Mouse (Mus musculus) heart, adult 11 months (tissue): ENCODE results near the gene Gpr132.
A peak's percentile ranks its signal among the peaks of the same experiment; 100 is the strongest.

Source experiments
- DNase-seq: peaks from one replicate; pipeline ENCODE4 v3.0.0; 2022

The Gpr132 gene

DNA sequence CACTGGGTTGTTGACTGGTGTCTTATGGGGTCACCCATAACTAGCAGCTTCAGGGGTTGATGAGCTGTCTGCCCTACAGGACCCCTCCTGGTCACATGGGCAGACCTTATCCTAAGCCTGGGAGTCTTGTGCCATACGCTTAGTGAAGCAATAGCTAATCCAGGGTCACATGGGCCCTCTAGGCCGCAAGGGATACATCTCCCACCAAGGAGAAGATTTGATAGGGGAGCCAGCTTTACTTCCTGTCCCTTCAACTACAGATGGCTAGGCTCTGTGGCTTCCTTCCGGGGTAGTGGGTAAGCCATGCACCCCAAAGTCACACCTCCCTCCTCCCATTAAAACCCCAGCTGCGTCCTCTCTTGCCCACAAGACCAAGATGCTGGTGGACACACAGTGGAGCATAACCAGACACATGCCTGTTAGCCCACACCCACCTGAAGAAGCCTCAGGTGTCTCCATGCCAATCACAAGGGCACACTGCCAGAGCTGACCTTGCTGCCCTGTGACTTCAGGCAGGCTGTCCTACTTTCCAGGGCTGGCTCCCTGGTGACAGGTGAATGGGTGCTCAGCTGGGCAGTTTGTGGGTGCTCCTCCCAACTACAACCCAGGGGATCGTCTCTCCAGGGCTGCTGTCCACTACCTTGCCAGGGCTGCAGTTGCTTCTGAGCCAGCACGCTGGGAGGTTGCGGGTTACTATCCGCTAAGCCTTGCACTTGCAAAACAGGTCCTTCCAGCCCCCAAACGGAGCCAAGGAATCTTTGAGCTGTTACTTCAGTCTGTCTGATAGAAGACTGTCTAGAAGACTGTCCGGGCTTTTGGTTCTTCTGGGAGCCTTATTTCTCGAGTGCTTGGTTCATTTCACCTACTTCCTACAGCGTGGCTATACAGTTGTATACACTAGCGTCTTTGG lies at the start of gene Gpr132:
Gene Gpr132 (minus strand): TSS at position 51 of the 910 bp plus-strand sequence.
- peak; percentile 90 for DNase-seq

DNA sequence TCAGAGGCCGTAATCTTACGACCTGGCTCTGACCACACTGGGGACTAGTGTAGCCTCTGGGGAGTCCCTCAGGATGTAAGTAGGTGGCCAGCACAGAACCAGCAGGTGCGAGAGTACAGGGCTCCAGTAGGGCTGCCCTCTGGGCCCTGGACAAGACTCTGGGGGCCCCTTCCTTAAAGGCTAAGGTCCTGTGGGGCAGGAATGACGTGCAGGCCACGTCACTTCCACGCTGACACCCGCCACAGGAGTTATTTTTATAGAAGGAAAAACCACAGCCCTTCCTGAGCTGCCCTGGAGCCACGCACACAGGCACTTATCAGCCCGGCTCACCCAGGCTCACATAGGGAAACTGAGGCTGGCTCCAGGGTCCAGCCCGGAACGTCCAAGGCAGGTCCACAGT lies 49.5 kb upstream of the Gpr132 start:
- DNase-seq: peak; percentile 98

DNA sequence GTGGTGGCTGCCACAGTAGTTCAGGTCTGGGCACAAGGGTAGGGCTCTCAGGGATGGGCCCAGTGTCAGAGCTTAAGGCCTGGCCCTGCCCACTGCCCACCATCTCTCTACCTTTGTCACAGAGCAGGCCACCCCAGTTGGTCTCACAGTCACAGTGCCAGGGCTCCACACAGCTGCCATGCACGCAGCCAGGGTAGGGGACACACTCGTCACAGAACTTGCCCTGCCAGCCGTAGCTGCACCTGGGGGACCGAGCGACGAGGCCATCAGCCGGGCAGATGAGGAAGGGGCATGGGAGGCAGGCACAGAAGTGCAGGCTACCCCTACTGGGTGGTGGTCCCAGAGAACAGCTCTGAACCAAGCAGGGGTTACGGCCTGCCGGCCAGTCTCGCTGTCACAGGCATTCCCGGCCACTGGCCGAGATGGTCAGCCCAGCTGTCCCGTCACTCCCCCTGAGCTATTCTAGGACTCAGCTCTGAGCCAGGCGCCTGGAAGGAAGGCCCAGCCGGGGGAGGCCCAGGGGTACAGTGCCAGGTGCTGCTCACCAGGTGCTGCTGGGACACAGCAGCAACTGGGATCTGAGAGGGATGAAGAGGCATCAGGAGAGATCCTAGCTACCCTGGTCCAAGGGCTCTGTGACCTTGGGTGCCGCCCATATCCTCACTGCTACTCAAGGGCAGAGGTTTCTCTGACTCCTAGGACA lies 48.8 kb upstream of the Gpr132 start:
- DNase-seq: peak; percentile 98

DNA sequence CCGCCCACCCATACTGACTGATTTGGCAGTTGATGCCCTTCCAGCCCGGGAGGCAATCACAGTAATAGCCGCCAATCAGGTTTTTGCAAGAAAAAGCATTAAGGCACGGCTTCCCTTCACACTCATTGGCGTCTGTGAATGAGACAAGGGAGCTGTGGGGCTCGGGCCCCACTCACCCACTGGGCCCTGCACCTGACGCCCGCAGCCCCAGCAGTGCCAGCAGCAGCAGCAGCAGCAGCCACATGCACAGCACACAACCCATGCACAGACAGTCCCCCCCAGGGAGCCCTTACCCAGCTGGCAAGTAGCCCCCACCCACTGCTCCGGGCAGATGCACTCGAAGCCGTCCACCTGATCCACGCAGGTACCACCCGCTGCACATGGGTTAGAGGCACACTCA lies 47.6 kb upstream of the Gpr132 start:
- no peak for DNase-seq

DNA sequence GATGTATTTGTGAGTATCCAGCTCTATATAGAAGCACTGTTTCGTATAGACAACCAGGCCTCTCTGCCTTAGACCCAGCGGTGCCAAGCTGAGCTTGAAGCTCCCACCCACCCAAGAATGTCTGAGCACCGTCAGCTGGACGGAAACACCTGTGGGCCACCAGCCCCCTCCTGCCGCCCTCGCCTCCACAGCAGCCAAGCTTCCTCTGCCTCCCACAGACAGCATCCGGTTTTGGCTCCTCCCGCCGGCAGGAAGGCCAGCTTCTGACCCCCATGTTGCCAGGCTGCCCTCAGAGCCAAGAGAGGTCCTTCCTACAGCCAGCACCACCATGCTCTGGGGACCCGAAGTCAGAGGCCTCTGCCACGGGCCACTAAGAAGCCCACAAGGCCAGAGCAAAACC lies 46.5 kb upstream of the Gpr132 start:
- DNase-seq: peak; percentile 98

DNA sequence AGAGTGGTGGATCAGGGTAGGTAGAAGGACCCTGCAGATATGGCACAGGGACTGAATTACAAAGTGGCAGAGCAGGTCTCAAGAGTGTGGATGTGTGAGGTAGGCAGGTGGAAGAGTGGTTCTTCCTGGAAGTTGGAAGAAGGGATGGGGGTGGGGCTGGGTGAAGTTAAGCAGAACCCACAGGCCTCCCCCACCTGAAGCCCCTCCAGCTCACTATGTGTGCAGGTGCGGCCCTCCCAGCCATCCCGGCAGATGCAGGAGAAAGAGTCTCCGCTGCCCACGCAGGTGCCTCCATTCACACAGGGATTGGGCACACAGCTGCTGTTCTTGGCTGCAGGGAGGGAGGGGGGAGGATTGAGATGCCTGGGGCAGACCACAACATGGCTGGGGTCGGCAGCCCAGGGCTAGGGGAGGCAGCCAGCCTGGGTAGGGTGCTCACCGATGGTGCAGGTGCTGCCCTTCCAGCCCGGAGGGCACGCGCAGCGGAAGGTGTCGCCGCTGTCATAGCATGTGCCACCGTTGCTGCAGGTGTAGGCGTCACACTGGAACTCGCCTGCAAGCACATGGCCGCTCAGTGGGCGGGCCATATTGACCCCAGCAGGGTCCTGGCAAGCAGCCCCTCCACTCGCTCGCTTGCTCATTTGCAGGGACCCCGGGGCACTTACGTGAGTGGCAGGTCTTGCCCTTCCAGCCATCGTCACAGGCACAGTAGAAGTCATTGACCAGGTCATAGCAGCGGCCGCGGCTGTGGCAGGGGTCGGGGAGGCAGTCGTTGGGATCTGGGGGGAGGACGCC lies 45.1 kb upstream of the Gpr132 start:
- DNase-seq: peak; percentile 91

DNA sequence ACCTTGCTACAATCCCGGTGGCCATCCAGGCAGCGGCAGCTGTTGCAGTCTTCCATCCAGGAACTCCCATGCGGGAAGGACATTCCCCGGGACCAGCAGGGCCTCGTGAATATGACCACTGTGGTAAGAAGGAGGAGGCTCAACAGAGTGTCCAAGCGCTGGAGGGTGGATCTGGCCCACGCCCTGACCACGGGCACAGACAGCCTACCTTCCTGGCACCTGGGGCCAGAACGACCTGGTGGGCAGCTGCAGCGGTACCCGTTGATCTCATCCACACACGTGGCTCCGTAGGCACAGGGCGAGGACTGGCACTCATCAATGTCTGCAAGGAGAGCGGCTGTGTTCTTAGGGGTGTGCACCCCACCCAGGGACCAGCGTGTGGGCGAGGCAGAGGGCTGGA lies 43.7 kb upstream of the Gpr132 start:
- peak; percentile 91 for DNase-seq

DNA sequence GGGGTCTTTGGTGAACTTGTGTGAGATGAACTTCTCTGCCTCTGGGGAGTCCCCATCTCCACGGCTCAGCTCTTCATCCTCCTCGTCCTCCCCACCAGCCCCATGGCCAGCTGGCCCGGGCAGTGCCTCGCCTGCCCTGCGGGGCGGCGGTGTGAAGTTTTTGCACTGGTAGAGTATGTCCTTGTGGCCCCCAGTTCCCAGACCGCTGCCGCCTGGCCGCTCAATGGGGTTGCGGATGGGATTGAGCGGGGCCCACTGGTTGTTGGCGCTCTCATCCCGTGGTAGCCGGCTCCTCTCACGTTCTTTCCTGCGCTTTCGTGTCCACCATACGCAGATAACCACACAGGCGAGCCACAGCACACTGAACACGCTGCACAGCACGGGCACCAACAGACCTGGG lies 41.0 kb upstream of the Gpr132 start:
- DNase-seq: peak; percentile 90

DNA sequence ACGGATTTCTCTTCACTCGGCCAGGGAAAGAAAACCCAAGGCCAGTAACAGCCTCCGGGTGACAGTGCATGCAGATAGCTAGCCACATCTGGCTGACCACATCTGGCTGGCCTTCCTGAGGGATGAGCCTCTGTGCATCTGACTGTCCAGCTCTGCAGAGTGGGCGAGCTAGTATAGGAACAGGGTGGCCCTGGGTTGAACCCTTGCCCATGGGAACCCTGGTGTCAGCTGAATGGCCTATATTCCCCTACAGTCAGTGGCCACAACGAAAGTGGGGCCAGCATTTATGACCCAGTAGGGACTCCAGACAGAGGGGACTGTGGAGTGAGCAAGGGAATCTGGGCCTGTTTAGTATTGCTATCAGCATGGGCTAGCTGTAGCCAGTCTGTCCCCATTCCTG lies 37.0 kb upstream of the Gpr132 start:
- DNase-seq: peak; percentile 90

DNA sequence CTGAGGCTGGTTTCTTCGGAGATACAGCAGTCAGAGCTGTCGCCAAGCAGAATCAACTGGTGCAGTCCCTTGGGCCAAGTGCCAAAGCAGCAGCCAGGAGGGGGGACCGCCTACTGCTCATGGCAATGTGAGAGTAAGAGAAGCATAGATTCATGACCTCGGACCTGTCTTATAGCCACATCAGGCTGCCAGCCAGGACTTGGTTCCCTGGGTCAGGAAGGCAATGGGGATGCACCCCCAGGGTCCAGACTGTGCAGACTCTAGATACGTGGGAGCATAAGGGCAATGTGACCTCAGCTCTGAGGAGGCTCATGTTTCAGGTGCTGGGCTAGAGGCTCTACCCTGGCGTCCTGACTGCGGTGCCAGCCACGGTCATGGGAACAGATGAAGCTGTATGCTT lies 35.9 kb upstream of the Gpr132 start:
- DNase-seq: peak; percentile 91

DNA sequence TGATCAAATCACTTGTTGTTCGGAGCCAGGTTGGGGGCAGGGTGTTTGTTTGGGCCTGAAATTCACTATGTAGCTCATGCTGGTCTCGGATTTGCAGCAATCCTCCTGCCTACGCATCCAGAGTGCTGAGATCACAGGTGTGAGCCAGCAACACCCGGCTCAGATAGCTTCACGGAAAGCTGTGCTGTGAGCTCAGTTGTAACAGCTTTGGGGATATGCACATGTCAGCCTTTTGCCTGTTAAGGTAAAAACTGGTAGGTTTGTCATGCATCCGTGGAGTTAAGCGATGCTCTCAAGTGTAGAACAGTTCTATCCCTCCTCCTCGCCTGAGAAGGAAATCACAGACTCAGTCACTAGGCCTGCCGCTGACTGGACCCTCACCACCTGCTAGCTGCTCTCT lies 32.6 kb upstream of the Gpr132 start:
- peak; percentile 76 for DNase-seq

DNA sequence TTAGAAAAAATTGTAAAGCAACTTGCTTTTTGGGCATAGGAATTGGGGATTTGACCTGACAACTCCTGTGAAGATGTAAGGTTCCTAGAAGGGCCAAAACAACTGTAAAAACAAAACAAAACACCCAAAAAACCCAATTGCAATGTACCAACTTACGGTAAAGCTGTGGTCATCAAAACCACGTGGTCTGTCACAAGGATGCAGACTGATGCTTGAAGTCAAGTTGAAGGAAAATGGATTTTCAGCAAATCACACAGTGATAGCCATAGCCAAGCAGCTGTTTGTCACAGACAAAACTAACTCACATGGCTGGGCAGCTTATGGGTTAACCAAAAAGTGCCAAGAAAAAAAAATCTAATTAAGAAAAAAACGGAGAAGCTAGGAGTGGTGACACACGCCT lies 30.9 kb upstream of the Gpr132 start:
- DNase-seq: peak; percentile 28

DNA sequence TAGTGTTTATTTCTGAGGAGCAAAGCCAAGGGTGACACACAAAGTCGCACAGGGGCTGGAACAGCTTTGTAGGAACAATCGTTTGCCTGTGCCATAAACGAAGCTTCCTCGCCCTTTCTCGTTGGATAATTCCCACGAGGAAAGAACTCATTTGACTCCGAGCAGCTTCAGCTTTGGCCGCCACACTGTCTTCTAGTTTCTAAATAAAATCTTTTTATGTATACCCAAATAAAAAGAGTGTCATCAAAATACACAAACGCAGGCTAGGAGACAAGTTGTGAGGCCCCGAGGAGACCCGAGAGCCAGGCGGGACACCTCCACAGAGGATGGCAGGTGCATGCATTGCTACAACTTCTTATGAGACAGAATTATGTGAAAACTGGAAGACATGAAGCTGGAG lies 30.3 kb upstream of the Gpr132 start:
- peak; percentile 91 for DNase-seq

DNA sequence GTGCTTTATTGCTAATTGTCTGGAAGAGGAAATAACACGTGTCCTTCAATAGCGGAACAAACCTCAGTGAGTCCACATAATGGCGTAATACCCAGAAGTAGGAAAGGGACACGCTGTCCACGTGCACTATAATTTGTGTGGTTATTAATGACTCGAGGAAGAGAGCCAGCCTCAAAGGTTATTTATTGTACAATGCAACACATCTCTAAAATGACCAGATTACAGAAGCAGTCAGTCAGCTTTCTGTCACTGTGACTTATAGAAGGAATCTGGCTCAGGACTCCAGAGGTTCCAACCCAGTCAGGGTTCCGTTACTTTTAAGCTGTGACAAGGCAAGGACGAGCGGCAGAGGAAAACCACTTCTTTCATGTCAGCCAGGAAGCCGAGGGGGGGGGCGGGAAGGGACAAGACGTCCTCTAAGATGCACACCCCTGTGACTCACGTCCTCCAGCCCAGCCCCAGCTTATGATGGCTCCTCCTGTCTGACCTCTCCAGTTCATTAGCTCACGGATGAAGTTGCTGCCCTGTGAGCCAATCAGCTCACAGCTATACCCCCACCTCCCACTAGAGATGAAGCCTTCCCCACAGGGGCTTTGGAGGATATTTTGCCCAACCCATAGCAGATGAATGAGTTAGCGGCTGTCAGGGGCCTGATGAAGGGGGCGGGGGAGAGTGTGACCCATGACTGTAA lies 29.6 kb upstream of the Gpr132 start:
- peak; percentile 99 for DNase-seq

DNA sequence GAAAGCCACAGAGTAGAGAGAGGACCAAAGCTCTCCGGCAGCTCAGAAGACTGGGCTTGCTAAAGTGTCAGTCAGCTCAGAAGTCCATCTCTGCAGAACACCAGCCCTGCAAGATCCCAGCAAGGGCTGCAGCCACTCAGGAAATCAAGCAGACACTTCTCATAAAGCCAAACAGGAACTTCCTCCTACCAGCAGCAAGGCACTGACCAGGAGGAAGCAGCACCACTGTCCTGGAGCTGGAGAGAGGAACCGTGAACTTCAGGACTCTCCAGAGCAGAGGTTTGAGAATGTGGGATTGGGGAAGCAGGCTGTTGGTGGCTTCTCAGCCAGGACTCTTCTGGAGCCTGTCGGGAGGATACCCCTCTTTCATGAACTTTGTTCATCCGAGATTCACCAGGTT lies 26.9 kb upstream of the Gpr132 start:
- peak; percentile 97 for DNase-seq

DNA sequence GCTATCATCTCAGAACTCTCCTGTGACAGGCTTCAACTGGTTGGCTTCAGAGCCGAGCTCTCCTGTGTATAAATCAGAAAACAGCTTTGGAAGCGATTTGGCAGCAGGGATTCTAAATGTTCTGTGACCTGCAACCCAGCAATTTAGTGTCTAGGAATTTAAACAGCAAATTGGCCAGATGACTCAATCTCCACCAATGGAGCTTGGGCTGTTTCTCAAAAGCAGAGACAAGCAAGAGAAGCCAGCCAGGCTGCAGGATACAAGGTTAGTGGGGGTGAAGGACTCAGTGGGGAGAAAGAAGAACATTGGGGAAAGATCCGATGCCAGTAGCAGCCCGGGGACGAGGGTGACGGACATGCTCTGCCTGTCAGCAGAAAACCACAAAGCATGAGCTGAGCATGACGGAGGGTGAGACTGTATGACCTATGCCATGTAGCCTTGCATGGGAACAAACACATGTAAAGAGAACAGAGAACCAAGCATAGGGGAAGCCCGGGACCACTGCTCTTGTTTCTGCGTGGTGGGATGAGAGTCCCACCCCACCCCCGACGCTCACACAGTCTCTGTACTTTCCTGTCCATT lies 26.4 kb upstream of the Gpr132 start:
- DNase-seq: peak; percentile 84

DNA sequence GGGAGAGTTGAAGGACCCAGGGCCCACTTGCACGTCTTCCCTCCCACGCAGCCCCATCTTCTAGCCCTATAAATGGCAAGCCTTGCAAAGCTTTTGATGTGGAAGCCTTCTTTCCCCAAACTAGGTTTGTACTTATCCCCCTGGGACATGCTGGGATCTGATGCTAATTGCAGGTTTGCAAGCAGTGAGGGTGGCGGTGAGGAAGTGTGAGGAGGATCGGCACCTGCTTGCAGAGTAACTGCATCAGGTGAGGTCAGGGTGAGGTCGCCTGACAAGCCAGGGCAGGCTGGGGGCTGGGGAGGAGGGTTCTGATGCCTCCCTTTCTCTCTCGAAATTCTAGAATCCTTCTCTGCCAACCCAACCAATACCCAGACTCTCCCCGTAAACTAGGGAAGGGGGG lies 17.4 kb upstream of the Gpr132 start:
- DNase-seq: peak; percentile 77

DNA sequence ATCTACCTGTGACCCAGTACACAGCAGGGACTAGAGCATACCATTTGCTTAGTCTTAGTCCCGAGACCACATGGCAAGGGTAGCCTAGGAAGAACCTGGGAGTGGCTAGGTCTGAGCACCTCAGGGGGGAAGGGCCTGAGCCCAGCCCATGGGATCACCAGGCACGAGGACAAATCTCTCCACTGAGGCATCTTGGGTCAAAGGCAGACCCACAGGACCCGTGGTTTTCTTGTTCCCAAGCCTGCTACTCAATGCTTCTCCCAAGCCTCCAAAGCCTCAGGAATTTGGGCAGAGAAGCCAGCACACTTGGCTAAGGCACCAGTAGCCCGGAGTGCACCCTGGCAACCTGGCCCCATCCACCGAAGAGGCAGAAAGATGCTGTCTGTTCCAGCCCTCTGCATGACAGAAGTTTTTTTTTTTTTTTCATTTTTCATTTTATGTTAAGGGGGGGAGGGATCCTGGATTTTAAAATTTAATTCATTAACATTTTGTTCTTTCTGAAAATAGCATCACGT lies 13.3 kb upstream of the Gpr132 start:
- DNase-seq: peak; percentile 84

DNA sequence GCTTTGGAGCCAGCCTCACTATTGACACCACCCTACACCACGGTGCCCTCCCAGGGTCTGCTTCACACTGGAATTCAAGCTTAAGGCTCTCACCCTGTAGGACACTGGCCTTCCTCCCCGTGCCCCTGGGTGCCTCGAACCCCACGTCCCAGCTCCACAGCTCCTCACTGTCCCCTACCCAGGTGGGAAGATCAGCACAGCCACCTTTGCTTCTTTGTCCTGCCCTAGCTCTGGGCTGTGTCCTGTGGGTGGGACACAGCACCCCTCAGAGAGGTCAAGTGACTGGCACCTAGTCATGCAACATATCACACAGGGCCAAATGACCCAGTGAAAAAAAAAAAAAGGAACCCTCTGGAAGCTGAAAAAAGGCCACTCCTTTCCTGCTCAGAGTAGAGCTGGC lies 12.6 kb upstream of the Gpr132 start:
- peak; percentile 92 for DNase-seq

DNA sequence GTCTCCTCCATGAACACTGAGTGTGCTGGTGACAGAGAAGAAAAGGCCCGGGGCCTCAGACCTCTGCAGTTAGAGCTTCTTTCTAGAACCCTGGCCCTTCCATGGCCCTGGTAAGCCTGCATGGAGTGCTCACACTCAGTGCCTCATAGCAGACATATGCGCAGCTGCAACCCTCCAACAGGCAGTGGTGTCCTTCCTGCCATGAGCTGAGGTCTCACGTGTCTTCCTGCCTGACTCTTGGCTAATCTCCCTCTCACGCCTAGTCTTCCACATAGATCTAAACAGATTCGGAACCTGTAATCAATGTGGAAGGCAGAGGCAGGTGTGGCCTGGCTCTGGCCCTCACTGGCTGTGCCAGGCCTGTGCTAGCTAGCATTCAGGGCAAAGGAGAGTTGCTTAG lies 11.7 kb upstream of the Gpr132 start:
- peak; percentile 91 for DNase-seq

DNA sequence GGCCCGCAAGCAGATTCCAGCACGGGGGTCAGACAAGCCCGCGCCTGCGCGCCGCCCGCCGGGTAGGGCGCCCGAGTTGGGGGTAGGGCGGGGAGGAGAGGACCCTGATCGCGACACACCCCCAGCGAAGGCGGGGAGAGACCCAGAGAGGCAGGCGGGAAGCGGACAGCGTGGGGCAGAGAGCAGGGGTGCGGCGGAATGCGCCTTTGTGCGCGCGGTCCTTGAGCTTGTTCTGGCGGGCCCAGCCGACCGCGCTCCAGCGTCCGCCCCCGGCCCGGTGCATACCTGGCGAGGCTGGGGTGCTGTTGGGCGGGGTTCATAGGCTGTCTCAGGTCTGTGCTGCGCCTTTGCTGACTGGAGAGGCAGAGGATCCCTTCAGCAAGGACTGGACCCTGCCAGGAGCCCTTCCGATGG lies 9.6 kb upstream of the Gpr132 start:
- DNase-seq: peak; percentile 96

DNA sequence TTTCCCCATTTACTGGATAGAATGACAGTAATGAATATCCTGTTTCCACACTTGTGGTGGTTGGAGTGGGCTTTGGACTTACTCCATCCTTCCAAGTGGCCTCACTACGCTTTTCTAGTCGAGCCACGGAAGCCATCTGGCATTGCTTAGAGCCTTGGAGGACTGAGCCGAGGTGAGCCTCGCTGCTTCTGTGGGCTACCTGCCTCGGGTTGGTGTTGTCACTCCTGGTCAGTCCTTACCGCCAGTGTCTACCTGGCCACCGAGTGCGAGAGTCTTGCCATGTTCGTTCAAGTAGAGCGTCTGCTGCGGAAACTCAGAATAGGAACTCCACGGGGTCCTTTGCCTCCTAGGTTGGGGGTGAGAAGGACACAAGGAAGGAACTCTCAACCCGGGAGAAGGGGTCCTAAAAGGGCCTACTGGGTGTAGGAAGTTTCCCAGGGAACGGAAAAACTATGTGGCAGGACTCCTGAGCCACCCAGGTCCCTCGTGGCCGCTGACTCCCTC lies 9.1 kb upstream of the Gpr132 start:
- peak; percentile 91 for DNase-seq
